Comparison of ENCODE assay signal across 8 mouse cellular contexts in the genomic region with DNA sequence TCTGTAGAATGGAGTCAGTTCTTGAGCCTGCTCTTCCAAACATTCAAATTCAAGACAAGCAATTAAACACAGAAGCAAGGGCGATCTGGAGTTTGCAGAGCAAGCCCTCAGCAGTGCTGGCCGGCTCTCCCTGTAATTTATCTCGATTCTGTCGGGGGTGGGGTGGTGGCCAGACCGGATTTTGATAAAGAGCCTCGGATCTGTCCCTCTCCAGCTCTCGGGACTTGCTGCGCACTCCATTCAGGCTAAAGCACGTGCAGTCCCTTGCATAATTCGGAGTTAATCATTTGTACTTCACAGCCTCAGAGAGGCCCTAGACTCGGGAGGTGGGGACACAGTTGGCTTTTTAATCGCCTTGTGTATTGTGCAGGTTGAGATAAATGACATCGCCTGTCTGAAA.
DNase-seq lines count a peak whose midpoint lies in the region; ATAC-seq lines count a peak whose summit lies in the region.
"Had no signal": no experiment of that assay in that cellular context is flagged by ENCODE, and none has a peak within 500 bp of the region (broad histone marks: within the 10 kb centered on the region; RNA-seq: fewer than 3 reads in every experiment).

No protein-coding gene starts in this region.

- H3K4me2 ChIP-seq in forebrain, embryonic 15.5 days (replicated peaks) = peak overlapping the region; percentile 35
- H3K4me2 ChIP-seq in midbrain, embryonic 14.5 days (ENCODE audit: low read length) = peak overlapping the region; percentile 50

- peak; percentile 74 for ATAC-seq in forebrain, embryonic 15.5 days (replicated peaks)
- ATAC-seq in midbrain, embryonic 14.5 days (ENCODE audit: low FRiP score, low TSS enrichment) = peak; percentile 66; the same call in 1 of the 2 replicates
- ATAC-seq in CD4-positive, CD25-positive, alpha-beta regulatory T cell, adult 4 months = no peak

- peak overlapping the region; percentile 43 for H3K4me3 ChIP-seq in embryonic facial prominence, embryonic 10.5 days
- peak overlapping the region; percentile 1; the same call in 1 of the 2 replicates for H3K4me3 ChIP-seq in forebrain, embryonic 15.5 days
- peak overlapping the region; percentile 7 for H3K4me3 ChIP-seq in midbrain, embryonic 14.5 days (replicated peaks; ENCODE audit: low read depth, low read length)
- H3K4me3 ChIP-seq: megakaryocyte, embryonic 14.5 days had no signal

- H3K4me1 ChIP-seq in embryonic facial prominence, embryonic 10.5 days = peaks cover 18% of the 10 kb centered on the region
- peaks cover 15% of the 10 kb centered on the region for H3K4me1 ChIP-seq in forebrain, embryonic 15.5 days
- peaks cover 13% of the 10 kb centered on the region for H3K4me1 ChIP-seq in midbrain, embryonic 14.5 days (ENCODE audit: control insufficient read depth, insufficient read depth, low read length)
- H3K4me1 ChIP-seq: megakaryocyte, embryonic 14.5 days had no signal

- peak; percentile 42 for DNase-seq in embryonic facial prominence, embryonic 10.5 days (ENCODE audit: low spot score)
- DNase-seq in kidney, postnatal 25 days = peak; percentile 35 to 54
- peak; percentile 69 for DNase-seq in midbrain, embryonic 14.5 days
- DNase-seq in c-Kit-positive CD71-positive TER-119-positive erythroid progenitor cells, embryonic 14.5 days (ENCODE audit: low spot score) = no peak
- DNase-seq in testis, postnatal 10 days (ENCODE audit: low spot score) = no peak

- H3K27ac ChIP-seq in embryonic facial prominence, embryonic 10.5 days (replicated peaks) = peak overlapping the region; percentile 62
- no peak overlapping the region for H3K27ac ChIP-seq in forebrain, embryonic 15.5 days (replicated peaks)
- no peak overlapping the region for H3K27ac ChIP-seq in midbrain, embryonic 14.5 days (replicated peaks; ENCODE audit: low read depth, low read length)

- H3K27me3 ChIP-seq in embryonic facial prominence, embryonic 10.5 days (replicated peaks; ENCODE audit: low read depth, poor library complexity, severe bottlenecking) = no peaks in the 10 kb centered on the region
- H3K27me3 ChIP-seq in forebrain, embryonic 15.5 days = peaks cover 12% of the 10 kb centered on the region; the same call in 1 of the 2 replicates
- H3K27me3 ChIP-seq in midbrain, embryonic 14.5 days (ENCODE audit: control insufficient read depth, insufficient read depth, low read length) = no peaks in the 10 kb centered on the region
- H3K27me3 ChIP-seq: megakaryocyte, embryonic 14.5 days had no signal

- no peaks in the 10 kb centered on the region for H3K36me3 ChIP-seq in embryonic facial prominence, embryonic 10.5 days (replicated peaks)
- H3K36me3 ChIP-seq in forebrain, embryonic 15.5 days = no peaks in the 10 kb centered on the region
- no peaks in the 10 kb centered on the region for H3K36me3 ChIP-seq in midbrain, embryonic 14.5 days (ENCODE audit: control insufficient read depth, insufficient read depth, low read length)

- H3K9me3 ChIP-seq in embryonic facial prominence, embryonic 10.5 days = no peaks in the 10 kb centered on the region
- no peaks in the 10 kb centered on the region for H3K9me3 ChIP-seq in forebrain, embryonic 15.5 days
- H3K9me3 ChIP-seq in midbrain, embryonic 14.5 days (ENCODE audit: control insufficient read depth, low read length) = no peaks in the 10 kb centered on the region

- 3% methylated on average over 13 of the region's 13 CpGs for WGBS in embryonic facial prominence, embryonic 10.5 days
- under 1% methylated on average over 13 of the region's 13 CpGs for whole genome bisulfite sequencing in forebrain, embryonic 15.5 days
- 2% methylated on average over 13 of the region's 13 CpGs for WGBS in midbrain, embryonic 14.5 days

- H3K9ac ChIP-seq in forebrain, embryonic 15.5 days (replicated peaks) = no peak overlapping the region
- H3K9ac ChIP-seq in midbrain, embryonic 14.5 days (replicated peaks; ENCODE audit: low read length) = 0 out of 2 replicates have a peak overlapping the region, but pooled peaks have one; percentile 2

Comparison
In these comparisons a context has a peak if more than half of its experiments do, and no peak if none do; other contexts are left out.
1. DNase-seq: peak in embryonic facial prominence, embryonic 10.5 days (single experiment), kidney, postnatal 25 days (2 of 2) and midbrain, embryonic 14.5 days (single experiment); none in c-Kit-positive CD71-positive TER-119-positive erythroid progenitor cells, embryonic 14.5 days (single experiment) and testis, postnatal 10 days (single experiment).
2. Peak in every context shown above with its lines, with median percentiles within 50 percentile points of each other: H3K4me3 ChIP-seq.